Mouse (Mus musculus) lung, postnatal 0 days (tissue): Measurements from ENCODE around the gene Fanca.

Experiments used
- CTCF ChIP-seq: IDR thresholded peaks from 2 replicates; pipeline ENCODE4 v1.5.1; 2016; ENCODE audit warnings: antibody characterized with exemption, mild to moderate bottlenecking
- EP300 ChIP-seq: IDR thresholded peaks from 2 replicates; pipeline ENCODE4 v1.6.1; 2016; ENCODE audit warnings: antibody characterized with exemption, mild to moderate bottlenecking, control low read depth

- TF ChIP-seq CTCF (no peak), EP300 (no peak)
Measured at GRCm38 (mm10) chr8:123279828-123280227, 38.5 kb downstream of the Fanca start.
